Mouse (Mus musculus) embryonic facial prominence, embryonic 10.5 days (tissue): ENCODE results near the gene Trub1. TPM values are rescaled to one million over a fixed set of nuclear protein-coding genes. Genes with fewer than 3 reads are reported as not detected.

Experiments
- polyA plus RNA-seq: library from polyadenylated mRNA; unstranded; fragments of >200 nt; fragmentation: Nextera tagmentation; extraction: Ambion mirVana; gene quantifications from 2 replicates; pipeline ENCODE4 v1.2.1, GENCODE M21; 2016

The Trub1 gene
- polyA plus RNA-seq, 1 experiment from 2014 or later = 25.6 TPM

Other genes with a start within 250 kb of the Trub1 start
- 17.7 and 22.4 TPM in 2 replicates for gene Ablim1, start 138.0 kb upstream of the Trub1 start, polyA plus RNA-seq
- 12.6 and 13.1 TPM in 2 replicates for gene Fam160b1, start 92.2 kb upstream of the Trub1 start, polyA plus RNA-seq
- 4.0 and 4.3 TPM in 2 replicates for gene Atrnl1, start 158.1 kb downstream of the Trub1 start, polyA plus RNA-seq